Mouse (Mus musculus) heart, postnatal 4 days (tissue): ENCODE data around the gene Hacd4. TPM values are rescaled to one million over a fixed set of nuclear protein-coding genes. Genes with fewer than 3 reads are reported as not detected.
"Not testable (repeated sequence)": the region's sequence is repeated elsewhere in the genome, so short reads cannot be mapped to it uniquely, and the experiment has no call there.

Source experiments
- DNase-seq: peaks from one replicate; pipeline ENCODE4 v3.0.0; 2021
- total RNA-seq, 2 experiments: library from RNA; stranded (reverse); gene quantifications; 2 replicates each; pipeline ENCODE4 v1.2.3; 2021

Gene Hacd4
- total RNA-seq, 2 experiments from 2014 or later, result 4.7 to 4.8 TPM

GRCm38 (mm10) chr4:88432412-88433024 is 6.2 kb downstream of the Hacd4 start:
- no peak for DNase-seq

GRCm38 (mm10) chr4:88427630-88428239 is 11.0 kb downstream of the Hacd4 start:
- DNase-seq, result no peak

DNA sequence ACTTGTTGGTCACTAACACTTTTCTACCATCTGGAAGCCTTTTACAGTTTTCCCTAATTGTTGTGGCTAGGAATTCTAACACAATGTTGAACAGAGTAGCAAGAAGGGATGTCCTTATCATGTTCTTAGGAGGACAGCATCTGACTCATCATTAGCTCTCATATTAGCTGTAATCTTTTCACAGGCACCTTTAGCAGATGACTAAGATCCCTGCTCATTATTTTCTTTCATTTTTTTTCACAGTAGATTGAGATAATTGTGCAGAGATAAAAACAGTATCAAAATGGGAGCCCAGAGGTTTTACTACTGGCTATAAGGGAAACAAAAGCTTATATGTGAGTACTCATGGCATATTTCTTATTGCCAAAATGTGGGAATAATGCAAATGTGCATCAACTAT is 14.2 kb downstream of the Hacd4 start:
- no peak for DNase-seq

- DNase-seq, result no peak
Measured at GRCm38 (mm10) chr4:88419378-88419777, 19.4 kb downstream of the Hacd4 start.

GRCm38 (mm10) chr4:88415017-88415416 is 23.7 kb downstream of the Hacd4 start:
- DNase-seq, result no peak

GRCm38 (mm10) chr4:88412331-88412730 is 26.4 kb downstream of the Hacd4 start:
- no peak for DNase-seq

DNA sequence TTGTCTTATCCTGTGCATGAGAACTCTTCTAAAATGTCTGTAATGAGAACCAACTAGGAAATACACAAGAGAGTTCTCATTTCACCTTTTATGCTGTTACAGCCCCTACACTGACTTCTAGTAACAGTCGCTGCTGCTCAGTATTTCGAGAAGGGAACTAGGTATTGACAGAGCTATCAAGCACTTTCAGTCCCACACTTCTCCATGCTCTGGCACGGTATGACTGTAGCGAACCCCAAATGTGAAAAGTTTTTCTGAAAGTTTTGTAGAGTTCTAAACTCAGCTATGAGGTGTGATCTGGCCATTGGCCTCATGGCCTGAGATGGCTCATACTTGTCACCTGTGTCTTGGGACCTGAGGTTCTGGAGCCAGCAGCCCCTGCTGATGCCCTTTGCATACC is 29.4 kb downstream of the Hacd4 start:
- no peak for DNase-seq

DNA sequence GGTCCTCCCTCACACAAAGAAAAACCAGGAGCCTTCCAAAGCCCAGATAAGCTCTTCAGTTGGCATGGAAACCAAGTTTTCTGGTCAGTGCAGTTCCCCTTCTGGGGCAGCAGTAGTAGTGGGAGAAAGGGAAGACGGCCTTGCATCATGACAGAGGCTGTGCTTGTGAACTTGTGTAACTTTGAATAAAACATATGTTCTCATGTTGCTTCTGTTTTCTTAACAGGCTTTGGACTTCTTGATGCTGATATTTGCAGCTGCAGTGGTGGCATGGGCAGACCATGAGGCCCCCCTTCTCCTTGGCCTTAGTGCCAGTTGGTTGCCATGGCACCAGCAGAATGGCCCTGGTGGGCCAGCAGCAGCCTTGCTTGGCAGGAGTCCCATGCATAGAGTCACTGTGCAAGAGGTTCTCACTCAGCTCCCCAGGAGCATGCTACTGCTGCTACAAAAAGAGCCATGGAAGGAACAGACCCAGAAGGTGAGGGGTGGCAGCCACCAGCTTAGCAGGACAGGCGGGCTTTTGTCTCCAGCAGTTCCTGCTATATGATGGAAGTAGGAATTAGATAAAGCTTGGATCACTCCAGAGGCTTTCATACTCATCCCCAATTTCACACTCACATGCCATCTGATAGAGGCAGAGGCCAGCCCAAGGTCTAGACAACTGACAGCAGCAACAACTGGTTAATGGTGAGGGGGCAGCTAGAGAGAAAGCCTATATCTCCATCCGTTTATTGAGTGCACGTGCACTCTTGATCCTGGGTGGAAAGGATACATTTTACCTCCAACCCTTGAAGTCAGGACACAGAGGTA is 31.6 kb downstream of the Hacd4 start:
- peak; percentile 20 for DNase-seq

GRCm38 (mm10) chr4:88402884-88403283 is 35.8 kb downstream of the Hacd4 start:
- DNase-seq, result no peak

- no peak for DNase-seq
Measured at GRCm38 (mm10) chr4:88400992-88401313, 37.8 kb downstream of the Hacd4 start.

DNA sequence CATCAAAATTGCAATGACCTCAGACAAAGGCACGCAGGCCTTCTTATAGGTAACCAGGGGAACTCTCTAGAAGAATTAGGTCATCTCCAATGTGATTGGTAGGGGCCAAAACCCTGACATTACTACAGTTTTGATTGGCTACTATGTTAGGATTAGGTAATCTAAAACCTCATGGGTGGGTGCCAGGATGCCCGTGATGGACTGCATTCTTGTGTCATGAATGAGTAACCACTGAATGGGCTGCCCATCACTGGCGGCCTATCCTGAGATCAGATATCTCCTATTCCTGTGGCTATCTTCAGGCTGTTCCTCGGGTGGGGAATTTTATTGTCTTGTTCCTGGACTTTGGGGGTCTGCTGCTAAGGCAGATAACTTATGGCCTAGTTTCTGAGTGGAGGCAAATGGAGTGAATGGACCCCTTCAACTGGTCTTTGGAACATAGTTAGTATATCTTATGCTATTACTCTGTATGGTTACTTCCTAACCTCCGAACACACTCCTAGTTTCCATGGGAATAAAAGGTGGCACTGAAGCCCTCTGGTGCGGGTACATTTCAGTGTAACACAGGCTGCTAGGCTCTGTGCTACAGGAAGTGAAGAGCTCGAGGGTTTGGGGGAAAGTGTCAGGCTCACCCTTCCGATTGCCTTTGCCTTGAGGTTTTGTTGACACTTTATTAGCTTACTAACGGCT is 38.3 kb downstream of the Hacd4 start:
- DNase-seq, result no peak

DNA sequence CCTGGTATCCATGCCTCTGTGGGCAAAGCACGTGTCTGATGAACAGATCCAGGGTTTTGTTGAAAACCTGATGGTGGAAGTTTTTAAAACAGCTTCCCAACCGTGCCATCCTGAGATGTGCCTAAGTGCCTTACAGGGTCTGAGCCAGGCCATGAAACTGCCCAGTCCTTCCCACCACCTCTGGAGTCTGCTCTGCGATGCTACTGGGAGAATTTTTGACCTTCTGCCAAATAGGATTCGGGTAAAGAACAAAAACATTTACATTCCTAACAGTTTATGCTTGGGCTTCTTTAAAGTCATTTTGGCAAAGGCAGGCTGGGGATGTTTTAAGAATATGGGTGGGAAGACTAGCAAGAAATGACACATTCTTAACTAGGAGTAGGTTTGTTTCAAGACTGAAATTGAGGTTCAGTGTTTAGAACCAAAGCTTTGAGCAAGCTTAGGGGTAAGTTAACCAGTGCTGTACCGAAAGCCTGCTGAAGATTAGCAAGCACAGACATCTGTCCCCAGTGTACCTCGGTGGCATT is 41.7 kb downstream of the Hacd4 start:
- no peak for DNase-seq

GRCm38 (mm10) chr4:88395717-88396116 is 43.0 kb downstream of the Hacd4 start:
- DNase-seq, result no peak

GRCm38 (mm10) chr4:88390596-88390995 is 48.1 kb downstream of the Hacd4 start:
- not testable (repeated sequence) for DNase-seq

GRCm38 (mm10) chr4:88390036-88390435 is 48.7 kb downstream of the Hacd4 start:
- DNase-seq, result no peak

- no peak for DNase-seq
Measured at GRCm38 (mm10) chr4:88372293-88373224, 66.2 kb downstream of the Hacd4 start.

- DNase-seq, result no peak
Measured at GRCm38 (mm10) chr4:88370819-88371218, 67.9 kb downstream of the Hacd4 start.

DNA sequence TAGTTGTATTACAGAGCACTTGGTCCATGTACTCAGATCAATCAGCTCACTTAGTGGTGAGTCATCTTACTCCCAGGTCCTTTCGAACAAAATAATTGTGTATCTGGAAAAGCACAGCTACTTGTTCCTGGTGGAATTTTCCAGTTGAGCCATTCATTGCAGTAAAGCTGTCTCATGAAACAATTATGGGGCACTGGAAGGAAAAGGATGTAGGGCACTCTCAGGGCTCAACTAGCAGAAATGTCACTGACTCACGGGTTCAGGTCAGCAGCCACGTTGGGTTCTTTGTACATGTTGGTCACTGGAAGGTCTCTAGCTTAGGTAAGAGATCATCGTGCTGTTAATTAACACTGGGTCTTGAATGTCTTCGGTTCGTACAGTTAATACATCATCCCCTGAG is 68.8 kb downstream of the Hacd4 start:
- DNase-seq, result no peak

GRCm38 (mm10) chr4:88357431-88357830 is 81.3 kb downstream of the Hacd4 start:
- DNase-seq, result no peak

DNA sequence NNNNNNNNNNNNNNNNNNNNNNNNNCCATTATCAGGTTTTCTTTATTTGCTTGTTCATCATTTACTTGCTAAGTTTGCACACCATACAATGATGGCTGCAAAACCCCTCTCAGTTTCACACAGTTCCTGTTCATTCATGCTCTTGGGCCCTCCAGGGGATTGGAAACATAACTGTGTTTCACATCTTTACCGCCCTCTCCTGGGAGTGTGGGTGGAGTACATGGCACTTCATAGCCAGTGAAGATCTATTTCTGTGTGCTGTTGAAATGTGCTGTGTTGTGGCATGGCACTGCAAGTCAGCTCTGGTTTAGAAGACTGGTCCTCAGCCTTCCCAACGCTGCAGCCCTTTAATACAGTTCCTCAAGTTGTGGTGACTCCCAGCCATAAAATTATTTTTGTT is 82.1 kb downstream of the Hacd4 start:
- DNase-seq, result peak; percentile 34

GRCm38 (mm10) chr4:88350910-88351309 is 87.8 kb downstream of the Hacd4 start:
- peak; percentile 64 for DNase-seq
